9 mouse cellular contexts compared by ENCODE assay signal in genomic region chr2:139381628-139382027, GRCm38 (mm10).
DNase-seq lines count a peak whose midpoint lies in the region; ATAC-seq lines count a peak whose summit lies in the region.
"Had no signal": no experiment of that assay in that cellular context is flagged by ENCODE, and none has a peak within 500 bp of the region (broad histone marks: within the 10 kb centered on the region; RNA-seq: fewer than 3 reads in every experiment).

No protein-coding gene starts in this region.

- H3K27ac ChIP-seq in forebrain, embryonic 14.5 days (ENCODE audit: low read depth, low read length): no peak overlapping the region
- H3K27ac ChIP-seq in hindbrain, embryonic 12.5 days: no peak overlapping the region
- H3K27ac ChIP-seq in lung, embryonic 15.5 days: no peak overlapping the region

- no peak overlapping the region for H3K4me2 ChIP-seq in forebrain, embryonic 14.5 days (ENCODE audit: low read length)
- no peak overlapping the region for H3K4me2 ChIP-seq in hindbrain, embryonic 12.5 days (replicated peaks)
- no peak overlapping the region for H3K4me2 ChIP-seq in lung, embryonic 15.5 days

- no peak overlapping the region for H3K9ac ChIP-seq in forebrain, embryonic 14.5 days (ENCODE audit: low read length)
- H3K9ac ChIP-seq in hindbrain, embryonic 12.5 days: no peak overlapping the region
- H3K9ac ChIP-seq in lung, embryonic 15.5 days: no peak overlapping the region

- no peaks in the 10 kb centered on the region for H3K27me3 ChIP-seq in forebrain, embryonic 14.5 days (replicated peaks; ENCODE audit: control insufficient read depth, insufficient read depth, low read length)
- no peaks in the 10 kb centered on the region for H3K27me3 ChIP-seq in hindbrain, embryonic 12.5 days
- H3K27me3 ChIP-seq in lung, embryonic 15.5 days: no peaks in the 10 kb centered on the region

- 0% methylated on average over 1 of the region's 1 CpGs for WGBS in forebrain, embryonic 14.5 days
- 0% methylated on average over 1 of the region's 1 CpGs for WGBS in hindbrain, embryonic 12.5 days
- 0% methylated on average over 1 of the region's 1 CpGs for WGBS in lung, embryonic 15.5 days

- H3K4me1 ChIP-seq in forebrain, embryonic 14.5 days (ENCODE audit: control insufficient read depth, insufficient read depth, low read length): no peaks in the 10 kb centered on the region
- no peaks in the 10 kb centered on the region for H3K4me1 ChIP-seq in hindbrain, embryonic 12.5 days
- no peaks in the 10 kb centered on the region for H3K4me1 ChIP-seq in lung, embryonic 15.5 days

- peak; percentile 86 for DNase-seq in NIH3T3 (ENCODE audit: low read depth)
- DNase-seq in forebrain, embryonic 14.5 days (ENCODE audit: low spot score): peak; percentile 89
- peak; percentile 67 for DNase-seq in layer of hippocampus, adult 9-10 months (ENCODE audit: low spot score)
- DNase-seq in retina, postnatal 1 day: peak; percentile 83

- no peaks in the 10 kb centered on the region for H3K36me3 ChIP-seq in forebrain, embryonic 14.5 days (ENCODE audit: control insufficient read depth, insufficient read depth, low read length)
- H3K36me3 ChIP-seq in hindbrain, embryonic 12.5 days: no peaks in the 10 kb centered on the region
- no peaks in the 10 kb centered on the region for H3K36me3 ChIP-seq in lung, embryonic 15.5 days

- no peaks in the 10 kb centered on the region for H3K9me3 ChIP-seq in forebrain, embryonic 14.5 days (replicated peaks; ENCODE audit: control insufficient read depth, low read length)
- H3K9me3 ChIP-seq in hindbrain, embryonic 12.5 days (replicated peaks): no peaks in the 10 kb centered on the region
- no peaks in the 10 kb centered on the region for H3K9me3 ChIP-seq in lung, embryonic 15.5 days

- peak; percentile 94 for ATAC-seq in cerebellum, adult (ENCODE audit: insufficient number of reproducible peaks, low FRiP score, low TSS enrichment)
- peak; percentile 96 for ATAC-seq in forebrain, embryonic 14.5 days
- peak; percentile 85 for ATAC-seq in hindbrain, embryonic 12.5 days (ENCODE audit: low FRiP score)
- peak; percentile 46 for ATAC-seq in lung, embryonic 15.5 days (ENCODE audit: borderline replicate concordance, extremely low read depth, low FRiP score, low TSS enrichment)
- no peak for ATAC-seq in erythroblast, adult 5-6 weeks (replicated peaks; ENCODE audit: low FRiP score, poor library complexity, severe bottlenecking)

- H3K4me3 ChIP-seq in forebrain, embryonic 14.5 days (ENCODE audit: low read depth, low read length): no peak overlapping the region
- no peak overlapping the region for H3K4me3 ChIP-seq in hindbrain, embryonic 12.5 days
- no peak overlapping the region for H3K4me3 ChIP-seq in lung, embryonic 15.5 days
- H3K4me3 ChIP-seq: myocyte had no signal
